Mouse (Mus musculus) kidney, adult 2 months (tissue): ENCODE results near the gene Epn3.

ENCODE experiments used
- CTCF ChIP-seq: fragments of 200-500 bp; conservative IDR thresholded peaks from 2 replicates; pipeline ENCODE4 v1.5.1; 2011; ENCODE audit warnings: low read depth, mild to moderate bottlenecking, control low read depth, low read length, moderate library complexity, mixed read lengths; ENCODE audit not compliant: insufficient read depth, insufficient read length
- POLR2A ChIP-seq: fragments of 200-500 bp; IDR thresholded peaks from one replicate; pipeline ENCODE4 v1.6.1; 2011; ENCODE audit warnings: low read depth, low read length, control low read depth

DNA sequence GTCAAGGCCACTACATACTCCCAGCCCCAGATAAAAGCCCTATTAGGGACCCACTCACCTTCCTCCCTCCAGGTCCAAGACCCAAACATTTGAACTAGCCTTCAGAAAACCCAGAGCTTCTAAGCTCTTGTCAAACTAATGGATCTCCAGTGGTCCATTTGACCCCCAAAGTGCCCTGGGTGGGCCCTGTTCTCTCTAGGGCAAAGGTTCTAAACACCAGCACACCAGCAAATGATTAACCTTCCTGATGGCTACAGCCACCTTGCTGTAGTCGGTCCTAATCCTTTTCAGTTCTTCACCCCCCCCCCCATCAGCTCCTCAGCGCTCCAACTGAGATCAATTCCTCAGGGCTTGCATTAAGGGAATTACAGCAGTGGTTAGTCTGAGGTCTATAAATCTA is 35.6 kb downstream of the Epn3 start:
- no peak for TF ChIP-seq CTCF
- TF ChIP-seq POLR2A, result no peak
